Mouse (Mus musculus): ENCODE measurements around the gene Zfp606.

The Zfp606 gene

DNA sequence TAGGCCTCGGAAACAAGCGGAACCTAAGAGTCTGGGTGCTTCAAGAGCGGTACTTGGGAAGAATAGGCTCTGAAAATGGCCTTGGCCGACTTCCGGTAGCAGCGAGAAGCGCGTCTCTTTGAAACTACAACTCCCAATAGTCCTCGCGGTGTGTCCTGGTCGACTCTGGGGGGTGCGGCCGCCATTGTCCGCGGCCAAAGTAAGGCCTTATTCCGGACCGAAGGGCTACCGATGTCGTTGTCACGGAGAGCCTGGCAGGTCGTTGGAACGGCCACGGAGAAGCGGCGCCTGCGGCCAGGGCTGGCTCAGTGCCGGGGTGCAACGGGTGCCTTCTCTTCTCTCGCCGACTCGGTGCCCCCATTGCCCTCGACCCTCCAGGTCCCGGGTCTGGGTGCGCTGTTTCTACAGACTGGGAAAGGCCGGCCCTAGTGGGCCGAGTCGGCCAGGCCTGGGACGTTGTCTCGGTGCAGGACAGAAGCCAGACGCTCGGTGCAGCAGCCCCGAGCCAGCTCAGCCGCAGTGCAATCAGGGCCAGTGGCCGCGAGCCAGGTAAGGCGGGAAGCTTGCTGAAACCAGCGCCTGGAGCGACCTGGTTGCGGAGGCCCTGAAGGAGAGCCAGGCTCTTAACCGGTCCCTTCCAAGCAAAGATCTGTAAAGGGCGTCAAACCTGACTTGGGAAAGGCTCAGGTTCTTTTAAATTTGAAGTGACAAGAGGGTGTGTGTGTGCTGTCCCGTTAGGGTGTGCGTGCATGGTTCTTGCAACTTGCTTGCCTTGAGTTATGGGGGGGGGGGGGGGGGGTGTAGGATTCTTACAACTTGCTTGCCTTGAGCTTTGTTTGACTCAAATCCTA, at the start of gene Zfp606:
TSS of gene Zfp606 (plus strand) at position 136 of the 851 bp plus-strand sequence.
- peak; percentile 90 for DNase-seq (ENCODE audit: inconsistent ontology term)

DNA sequence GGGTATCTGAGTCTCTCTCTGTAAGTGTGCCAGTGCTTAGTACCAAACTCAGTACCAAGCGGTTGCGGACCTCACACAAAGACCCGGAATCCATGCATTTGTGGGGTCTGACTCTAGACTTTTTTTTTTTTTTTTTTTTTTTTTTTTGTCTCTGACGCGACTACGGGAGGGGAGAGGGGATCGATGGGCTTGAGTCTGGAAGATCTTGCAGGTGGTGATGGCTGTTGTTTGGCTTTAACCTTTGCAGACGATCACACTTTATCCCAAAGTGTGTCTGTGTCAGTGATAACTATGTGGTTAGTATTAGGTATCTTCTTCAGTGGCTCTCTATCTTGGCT, 885 bp downstream of the Zfp606 start:
- no peak for DNase-seq (ENCODE audit: inconsistent ontology term)

DNA sequence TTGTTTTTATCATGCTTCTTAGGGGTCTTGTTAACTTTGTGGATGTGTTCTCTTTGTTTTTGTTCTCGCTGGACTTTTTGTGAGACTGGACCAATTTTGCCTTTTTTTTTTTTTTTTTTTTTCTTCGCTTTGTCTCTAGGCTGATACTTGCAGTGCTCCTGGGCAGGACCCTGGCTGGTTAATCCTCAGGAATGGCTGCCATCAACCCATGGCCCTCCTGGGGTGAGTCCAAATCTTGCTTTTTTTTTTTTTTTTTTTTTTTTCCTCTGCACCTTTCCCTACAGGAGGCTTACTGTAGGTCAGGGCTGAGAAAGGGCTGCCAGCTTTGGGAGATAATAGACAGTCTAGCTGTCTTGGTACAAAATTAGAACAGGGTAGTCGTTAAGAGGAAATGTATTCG, 1.4 kb downstream of the Zfp606 start:
- DNase-seq (ENCODE audit: inconsistent ontology term), result no peak

DNA sequence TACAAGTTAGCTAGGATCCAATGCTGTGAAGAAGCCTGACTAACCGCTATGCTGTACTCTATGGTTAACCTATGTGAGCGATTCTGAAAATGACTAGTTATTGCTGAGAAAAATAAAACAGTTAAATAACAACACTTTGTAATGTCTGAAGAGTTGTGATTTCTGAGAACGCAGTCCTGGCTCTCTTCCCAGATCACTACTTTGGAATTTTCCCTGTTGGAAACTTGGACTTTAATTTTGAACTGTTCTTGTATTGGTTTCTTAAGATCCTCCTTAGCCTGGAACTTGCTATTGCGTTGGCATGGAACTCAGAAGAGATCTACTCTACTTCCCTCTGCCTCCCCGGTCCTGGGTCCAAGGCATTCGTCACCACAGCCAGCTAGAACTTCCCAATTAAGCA, 5.7 kb downstream of the Zfp606 start:
- no peak for DNase-seq (ENCODE audit: inconsistent ontology term)

DNA sequence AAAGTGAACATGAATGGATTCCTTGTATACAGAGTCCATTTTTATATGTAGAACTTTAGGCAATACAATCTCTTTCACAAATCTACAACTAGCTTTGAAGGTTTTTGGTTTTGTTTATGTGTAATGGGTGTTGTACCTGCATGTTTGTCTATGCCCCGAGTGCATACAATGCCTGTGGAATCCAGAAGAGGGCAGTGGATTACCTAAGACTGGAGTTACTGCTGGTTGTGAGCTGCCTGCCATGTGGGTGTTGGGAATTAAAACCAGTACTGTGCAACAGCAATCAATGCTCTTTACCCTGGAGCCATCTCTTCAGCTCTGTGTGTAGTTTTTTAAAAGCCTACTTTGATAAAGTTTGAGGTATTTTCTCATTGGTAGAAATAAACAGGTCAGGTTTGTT, 7.9 kb downstream of the Zfp606 start:
- DNase-seq (ENCODE audit: inconsistent ontology term), result no peak

DNA sequence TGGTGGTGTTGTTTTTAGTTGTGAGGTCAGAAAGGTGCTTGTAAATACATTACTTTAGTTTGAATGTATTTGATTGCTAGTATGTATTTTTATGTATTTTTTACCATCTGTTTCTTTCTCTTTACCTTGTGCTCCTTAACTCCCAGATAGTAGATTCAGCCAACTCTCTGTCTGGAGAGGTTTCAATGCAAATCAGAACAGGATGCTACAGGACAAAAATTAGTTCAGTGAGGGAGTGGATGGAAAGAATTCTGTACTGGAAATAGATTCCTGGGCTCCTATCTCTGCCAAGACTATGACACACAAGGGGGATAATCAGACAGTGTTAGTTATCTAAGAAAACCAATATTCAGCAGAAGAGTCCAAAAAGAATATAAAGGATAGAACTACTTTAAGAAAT, 8.6 kb downstream of the Zfp606 start:
- DNase-seq (ENCODE audit: inconsistent ontology term), result no peak

DNA sequence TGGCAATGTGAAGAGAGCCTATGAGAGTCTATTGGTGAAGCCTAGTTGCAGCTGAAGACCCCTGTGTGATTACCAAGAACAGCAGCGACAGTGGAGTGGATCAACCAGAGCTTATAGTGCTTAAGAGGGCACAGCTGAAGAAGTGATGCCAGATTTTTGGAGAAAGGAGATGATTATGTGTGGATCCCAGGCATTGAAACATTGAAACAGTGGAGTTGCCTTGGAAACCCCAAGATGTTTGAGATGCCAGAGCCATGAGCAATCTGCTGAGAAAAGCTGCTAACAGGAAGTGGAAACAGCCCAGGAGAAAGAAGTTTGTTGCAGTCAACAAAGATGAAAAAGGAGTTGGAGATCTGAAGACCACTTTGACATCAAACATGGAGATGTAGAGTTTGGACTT, 32.8 kb downstream of the Zfp606 start:
- DNase-seq (ENCODE audit: inconsistent ontology term), result peak; percentile 67

DNA sequence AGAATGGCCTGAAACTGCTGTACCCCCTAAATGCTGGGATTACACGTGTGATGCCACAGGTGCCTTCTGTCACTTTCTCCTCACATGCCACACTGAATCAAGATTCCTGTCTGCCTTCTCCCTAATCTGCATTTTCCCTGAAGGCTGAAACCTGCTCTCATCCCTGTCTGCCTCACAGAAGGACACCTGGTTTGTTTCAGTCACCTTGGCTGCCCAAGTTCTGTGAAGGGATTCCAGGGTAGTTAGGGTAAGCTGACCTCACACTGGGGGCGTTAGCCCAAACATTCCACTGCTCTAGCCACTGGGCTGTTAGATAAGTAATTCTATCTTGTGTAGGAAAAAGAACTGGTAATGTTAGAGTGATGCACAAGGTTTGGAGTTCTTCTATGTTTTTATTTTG, 34.1 kb downstream of the Zfp606 start, which contains the start of gene 2900092C05Rik:
TSS of gene 2900092C05Rik (plus strand) at position 301 of the 400 bp plus-strand sequence.
- no peak for DNase-seq (ENCODE audit: inconsistent ontology term)
